Mouse (Mus musculus) forebrain, embryonic 16.5 days (tissue): ENCODE results near the gene Gpc6. TPM values are rescaled to one million over a fixed set of nuclear protein-coding genes. Genes with fewer than 3 reads are reported as not detected.

ENCODE experiments used
- ATAC-seq: fragments of 200-750 bp; cut with Nextera tagmentation; 2 replicates; pipeline ENCODE4 v1.8.0; 2017; ENCODE audit warnings: mild to moderate bottlenecking, moderate library complexity
- H3K27ac ChIP-seq: fragments of 300-500 bp; sonication (generic); 2 replicates; pipeline ENCODE4 v1.5.1; 2014; ENCODE audit warnings: low read length, control low read depth
- H3K27me3 ChIP-seq: fragments of 300-500 bp; sonication (generic); replicated peaks from 2 replicates; pipeline ENCODE4 v1.6.1; 2014; ENCODE audit warnings: low read length; ENCODE audit not compliant: control insufficient read depth, insufficient read depth
- H3K36me3 ChIP-seq: fragments of 300-500 bp; sonication (generic); 2 replicates; pipeline ENCODE4 v1.6.1; 2014; ENCODE audit not compliant: control insufficient read depth, insufficient read depth
- H3K4me1 ChIP-seq: fragments of 300-500 bp; sonication (generic); replicated peaks from 2 replicates; pipeline ENCODE4 v1.6.1; 2014; ENCODE audit warnings: low read length; ENCODE audit not compliant: control insufficient read depth, insufficient read depth
- H3K4me2 ChIP-seq: fragments of 300-500 bp; sonication (generic); 2 replicates; pipeline ENCODE4 v1.6.1; 2014; ENCODE audit warnings: mild to moderate bottlenecking, low read length, control low read depth
- H3K4me3 ChIP-seq: fragments of 300-500 bp; sonication (generic); replicated peaks from 2 replicates; pipeline ENCODE4 v1.5.1; 2014; ENCODE audit warnings: mild to moderate bottlenecking, low read length, control low read depth
- H3K9ac ChIP-seq: fragments of 300-500 bp; sonication (generic); replicated peaks from 2 replicates; pipeline ENCODE4 v1.6.1; 2014; ENCODE audit warnings: low read depth, low read length, control low read depth
- H3K9me3 ChIP-seq: fragments of 300-500 bp; sonication (generic); 2 replicates; pipeline ENCODE4 v1.6.1; 2016; ENCODE audit warnings: low read length; ENCODE audit not compliant: control insufficient read depth
- WGBS: fragments of 180-500 bp; shearing (Covaris S2); extraction: QIAGEN DNeasy Blood & Tissue Kit; methylation state at CpG from one replicate; pipeline ENCODE4 v1.1.7; 2014; 5-methylcytosine and 5-hydroxymethylcytosine counted together
- polyA plus RNA-seq: library from polyadenylated mRNA; unstranded; fragments of >200 nt; fragmentation: Nextera tagmentation; extraction: Ambion mirVana; gene quantifications from 2 replicates; pipeline ENCODE4 v1.2.1, GENCODE M21; 2015

The Gpc6 gene
- polyA plus RNA-seq, 1 experiment from 2014 or later = 18.2 TPM

DNA sequence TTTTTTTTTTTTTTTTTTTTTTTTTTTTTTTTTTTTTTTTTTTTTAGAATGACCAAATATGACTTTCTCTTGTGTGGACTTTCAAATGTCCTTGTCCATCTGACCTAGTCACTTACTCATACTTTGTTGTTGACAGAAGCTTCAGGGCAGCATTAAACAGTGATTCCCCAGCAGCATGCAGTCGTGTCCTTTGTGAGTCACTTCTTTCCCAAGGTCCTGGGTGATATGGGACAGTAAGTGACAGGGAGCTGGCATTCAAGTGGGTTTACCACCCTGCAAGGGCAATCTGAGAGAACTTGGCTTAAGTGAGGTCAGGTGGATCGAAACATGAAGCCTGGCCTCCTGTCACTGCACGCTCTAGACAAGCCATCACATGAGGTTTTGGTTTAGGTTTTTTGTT lies 754.8 kb downstream of the Gpc6 start:
- H3K4me3 ChIP-seq = no peak overlapping the region
- no peak for ATAC-seq
- H3K9ac ChIP-seq = no peak overlapping the region
- no peaks in the 10 kb centered on the region for H3K27me3 ChIP-seq
- H3K9me3 ChIP-seq = no peaks in the 10 kb centered on the region
- H3K27ac ChIP-seq = no peak overlapping the region
- H3K4me2 ChIP-seq = no peak overlapping the region
- peaks cover 8% of the 10 kb centered on the region for H3K4me1 ChIP-seq
- no peaks in the 10 kb centered on the region for H3K36me3 ChIP-seq
- WGBS = 89% methylated on average over 3 of the region's 3 CpGs

DNA sequence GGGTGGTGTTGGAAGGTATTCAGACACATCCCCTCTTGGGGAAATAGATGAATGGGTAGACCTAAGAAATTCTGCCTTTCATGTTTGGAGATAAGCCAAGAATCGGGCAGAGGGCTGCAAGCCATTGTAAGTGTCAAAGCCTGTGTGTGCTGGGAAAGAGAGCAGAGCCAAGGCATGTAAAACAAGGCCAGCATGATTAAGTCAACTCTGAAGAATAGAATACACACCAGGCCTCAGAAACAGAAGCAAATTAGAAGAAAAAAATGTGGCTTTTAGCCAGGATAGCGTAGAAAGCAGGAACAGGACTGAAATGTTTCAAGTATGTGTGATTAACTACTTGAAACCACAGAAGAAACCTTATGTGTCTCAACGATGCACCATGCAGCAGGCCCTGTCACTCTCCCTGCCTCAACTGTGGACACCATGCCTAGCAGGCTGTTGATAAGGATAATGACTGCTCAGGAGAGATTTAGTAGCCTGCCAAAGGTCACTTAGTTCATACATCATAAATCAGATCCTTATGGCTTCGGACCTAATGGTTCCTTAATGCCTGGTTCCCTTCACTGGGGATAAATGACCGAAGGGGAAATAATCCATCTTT lies 756.3 kb downstream of the Gpc6 start:
- H3K27me3 ChIP-seq = no peaks in the 10 kb centered on the region
- no peaks in the 10 kb centered on the region for H3K36me3 ChIP-seq
- H3K4me3 ChIP-seq = no peak overlapping the region
- H3K4me1 ChIP-seq = peaks cover 8% of the 10 kb centered on the region
- no peak overlapping the region for H3K9ac ChIP-seq
- H3K9me3 ChIP-seq = no peaks in the 10 kb centered on the region
- no peak overlapping the region for H3K4me2 ChIP-seq
- ATAC-seq = peak; percentile 94
- H3K27ac ChIP-seq = no peak overlapping the region
- WGBS = 37% methylated on average over 5 of the region's 5 CpGs

DNA sequence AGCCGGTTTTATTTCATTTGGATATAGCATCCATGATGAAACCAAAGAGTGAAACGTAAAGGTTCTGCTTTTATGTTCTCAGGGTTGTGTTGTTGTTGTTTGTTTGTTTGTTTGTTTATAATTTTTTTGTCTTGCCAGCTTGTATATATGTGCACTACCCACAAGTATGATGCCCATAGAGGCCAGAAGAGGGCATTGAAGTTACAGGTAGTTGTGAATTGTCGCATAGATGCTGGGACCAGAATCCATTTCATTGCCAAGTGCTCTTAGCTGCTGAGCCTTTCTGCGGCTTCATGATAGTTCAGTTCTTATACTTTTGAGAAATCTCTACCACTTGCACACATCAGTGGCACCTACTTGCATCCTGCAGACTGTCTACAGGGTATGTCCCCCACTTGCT lies 758.0 kb downstream of the Gpc6 start:
- Histone ChIP-seq H3K36me3 (no peaks in the 10 kb centered on the region), H3K4me2 (no peak overlapping the region), H3K9ac (no peak overlapping the region), H3K9me3 (no peaks in the 10 kb centered on the region), H3K27ac (no peak overlapping the region), H3K27me3 (no peaks in the 10 kb centered on the region), H3K4me1 (peaks cover 8% of the 10 kb centered on the region), H3K4me3 (no peak overlapping the region)
- 93% methylated on average over 4 of the region's 4 CpGs for WGBS
- ATAC-seq = no peak

DNA sequence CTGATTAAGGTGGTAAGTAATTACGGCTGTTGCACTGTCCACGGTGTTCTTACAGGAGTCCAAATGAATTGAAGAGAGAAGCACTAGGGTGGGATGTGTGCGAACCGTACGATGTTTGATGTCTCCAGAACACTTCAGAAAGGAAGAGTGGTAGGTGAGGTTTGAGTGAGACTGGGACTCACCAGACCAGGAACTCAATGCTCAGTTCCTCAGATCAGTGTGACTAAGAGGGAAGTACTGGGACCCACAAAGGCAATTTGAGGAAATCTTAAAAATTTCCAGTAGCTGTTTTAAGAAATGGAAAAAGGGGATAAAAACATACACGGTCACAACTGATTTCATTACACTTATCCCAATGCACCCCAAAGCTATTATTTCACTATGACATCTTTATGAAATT lies 764.7 kb downstream of the Gpc6 start:
- ATAC-seq = no peak
- Histone ChIP-seq H3K4me1 (no peaks in the 10 kb centered on the region), H3K4me3 (no peak overlapping the region), H3K27me3 (no peaks in the 10 kb centered on the region), H3K27ac (no peak overlapping the region), H3K9me3 (no peaks in the 10 kb centered on the region), H3K9ac (no peak overlapping the region), H3K4me2 (no peak overlapping the region), H3K36me3 (no peaks in the 10 kb centered on the region)
- WGBS = 95% methylated on average over 6 of the region's 6 CpGs

DNA sequence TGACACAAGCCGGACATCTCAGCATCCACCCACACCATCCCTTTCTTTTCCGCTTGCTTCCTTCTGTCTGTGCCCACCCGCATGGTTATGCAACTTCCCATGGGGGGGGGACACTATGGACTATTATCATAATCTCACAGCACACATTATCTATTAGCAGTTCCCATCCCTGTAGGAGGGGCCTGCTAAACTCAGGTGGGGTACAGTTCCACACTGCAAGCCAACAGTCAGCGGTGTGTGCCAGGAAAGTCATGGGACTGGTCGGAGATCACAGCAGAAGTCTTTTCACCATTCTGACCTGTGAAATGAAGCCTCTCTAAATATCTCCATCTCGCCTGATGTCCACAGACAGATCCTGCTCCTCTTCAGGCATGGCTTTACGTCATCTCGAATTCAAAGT lies 770.5 kb downstream of the Gpc6 start:
- no peak overlapping the region for H3K4me3 ChIP-seq
- peaks cover 5% of the 10 kb centered on the region for H3K4me1 ChIP-seq
- WGBS = 77% methylated on average over 8 of the region's 8 CpGs
- H3K27me3 ChIP-seq = no peaks in the 10 kb centered on the region
- no peaks in the 10 kb centered on the region for H3K9me3 ChIP-seq
- H3K9ac ChIP-seq = no peak overlapping the region
- H3K4me2 ChIP-seq = no peak overlapping the region
- peak; percentile 22; the same call in 1 of the 2 replicates for ATAC-seq
- H3K27ac ChIP-seq = no peak overlapping the region
- no peaks in the 10 kb centered on the region for H3K36me3 ChIP-seq

DNA sequence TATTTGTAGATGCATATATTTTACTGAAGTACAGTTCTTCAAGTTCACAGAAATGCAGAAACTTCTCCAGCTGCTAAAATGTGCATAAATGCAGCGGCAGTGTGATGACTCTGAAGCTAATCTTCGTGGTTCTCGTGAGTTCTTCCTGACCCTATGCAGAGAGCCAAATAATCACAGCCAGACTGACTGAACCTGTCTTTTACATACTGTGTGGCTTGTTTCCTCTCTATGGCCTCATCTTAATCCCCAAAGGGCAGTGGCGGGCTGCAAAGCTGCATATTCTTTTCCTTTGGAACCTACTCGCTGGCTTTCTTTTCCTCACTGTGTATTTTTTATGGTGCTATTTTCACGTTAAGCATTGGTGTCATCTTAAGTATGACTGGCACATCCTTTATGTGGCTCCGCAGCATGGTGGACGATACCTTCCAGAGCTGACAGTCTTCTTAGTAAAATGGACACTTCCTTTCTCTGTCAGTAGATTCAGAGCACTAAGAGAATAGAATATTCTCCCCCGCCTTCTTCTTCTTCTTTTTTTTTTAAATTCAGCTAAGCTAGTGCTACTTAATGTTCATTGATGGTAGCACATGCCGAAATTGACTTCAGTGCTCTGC lies 775.7 kb downstream of the Gpc6 start:
- ATAC-seq = no peak
- peaks cover 1% of the 10 kb centered on the region for H3K4me1 ChIP-seq
- no peak overlapping the region for H3K4me2 ChIP-seq
- no peaks in the 10 kb centered on the region for H3K9me3 ChIP-seq
- H3K27ac ChIP-seq = no peak overlapping the region
- H3K4me3 ChIP-seq = no peak overlapping the region
- no peaks in the 10 kb centered on the region for H3K36me3 ChIP-seq
- 70% methylated on average over 10 of the region's 10 CpGs for WGBS
- H3K9ac ChIP-seq = no peak overlapping the region
- no peaks in the 10 kb centered on the region for H3K27me3 ChIP-seq

DNA sequence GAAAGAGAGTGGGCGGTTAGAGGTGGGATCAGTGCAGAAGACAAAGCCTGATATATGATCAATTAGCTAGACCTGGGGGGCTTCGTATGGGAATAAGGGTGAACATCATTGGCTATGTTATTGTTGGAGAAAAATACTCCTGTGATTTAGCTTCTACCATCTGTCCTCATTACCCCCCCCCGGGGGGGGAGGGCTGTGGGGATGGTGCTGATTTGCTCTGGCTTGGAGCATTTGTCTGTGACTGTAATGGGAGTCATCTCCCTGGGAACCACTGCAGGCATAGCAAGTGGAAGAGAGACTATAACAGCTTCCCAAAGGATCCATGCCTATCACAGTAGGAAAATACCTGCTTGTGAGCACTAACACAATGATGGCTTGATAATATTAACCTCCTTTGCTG lies 783.7 kb downstream of the Gpc6 start:
- Histone ChIP-seq H3K4me1 (peaks cover 6% of the 10 kb centered on the region), H3K4me2 (no peak overlapping the region), H3K27ac (no peak overlapping the region), H3K27me3 (no peaks in the 10 kb centered on the region), H3K9ac (no peak overlapping the region), H3K36me3 (no peaks in the 10 kb centered on the region), H3K9me3 (no peaks in the 10 kb centered on the region), H3K4me3 (no peak overlapping the region)
- WGBS = 89% methylated on average over 3 of the region's 3 CpGs
- no peak for ATAC-seq

DNA sequence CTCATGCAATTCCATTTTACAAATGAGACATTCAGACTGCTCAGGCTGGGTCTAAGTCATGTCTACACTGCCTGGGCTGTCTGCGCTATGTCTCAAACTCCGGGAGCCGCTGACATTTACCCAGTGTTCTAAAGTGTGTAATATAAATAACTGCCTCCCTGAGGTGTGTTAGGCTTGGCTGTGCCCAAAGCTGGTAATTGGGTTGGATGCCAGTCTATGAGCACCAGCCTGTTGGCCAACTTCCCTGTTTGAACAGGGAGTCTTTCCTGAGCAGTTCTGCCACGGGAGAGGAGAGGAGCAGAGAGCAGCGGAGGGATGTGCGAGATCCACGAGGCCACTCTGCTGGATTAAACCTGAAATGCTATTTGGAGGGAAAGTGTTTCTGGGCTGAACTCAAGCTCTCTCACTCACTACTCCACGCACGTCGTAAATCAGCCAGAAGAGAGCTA lies 785.4 kb downstream of the Gpc6 start:
- ATAC-seq = peak; percentile 66
- H3K9ac ChIP-seq = no peak overlapping the region

DNA sequence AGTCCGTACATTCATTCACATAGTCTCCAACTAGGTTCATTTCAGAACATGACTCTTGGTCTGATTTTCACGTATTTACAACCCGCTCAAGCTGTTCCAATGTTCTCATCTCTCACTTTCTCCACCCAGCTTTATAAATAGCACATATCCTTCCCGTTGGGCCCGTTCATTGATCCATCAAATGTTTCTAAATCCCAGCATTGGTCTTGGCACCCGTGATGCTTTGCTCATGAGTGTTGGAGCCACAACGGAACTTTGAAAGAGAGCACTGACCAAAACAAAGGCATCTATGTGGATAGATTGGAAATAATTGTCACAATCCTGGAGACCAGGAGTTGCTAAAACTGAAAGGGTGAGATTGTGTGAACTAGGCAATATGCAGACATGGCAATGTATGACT lies 787.2 kb downstream of the Gpc6 start:
- no peak overlapping the region for H3K9ac ChIP-seq
- no peak for ATAC-seq
- 93% methylated on average over 7 of the region's 7 CpGs for WGBS
- no peaks in the 10 kb centered on the region for H3K27me3 ChIP-seq
- H3K36me3 ChIP-seq = no peaks in the 10 kb centered on the region
- peaks cover 4% of the 10 kb centered on the region for H3K4me1 ChIP-seq
- no peaks in the 10 kb centered on the region for H3K9me3 ChIP-seq
- no peak overlapping the region for H3K4me3 ChIP-seq
- no peak overlapping the region for H3K27ac ChIP-seq
- H3K4me2 ChIP-seq = no peak overlapping the region

More for the DNA sequence above, 785.4 kb downstream of the Gpc6 start:
- Histone ChIP-seq H3K4me1 (peaks cover 6% of the 10 kb centered on the region), H3K9me3 (no peaks in the 10 kb centered on the region), H3K36me3 (no peaks in the 10 kb centered on the region), H3K27ac (no peak overlapping the region; the same call in 1 of the 2 replicates), H3K27me3 (no peaks in the 10 kb centered on the region), H3K4me3 (no peak overlapping the region), H3K4me2 (peak overlapping the region; percentile 13)
- WGBS = 57% methylated on average over 10 of the region's 10 CpGs
